Mouse (Mus musculus): Measurements from ENCODE around the gene Efcab1. TPM values are rescaled to one million over a fixed set of nuclear protein-coding genes. Genes with fewer than 3 reads are reported as not detected.
"Not testable (repeated sequence)": the region's sequence is repeated elsewhere in the genome, so short reads cannot be mapped to it uniquely, and the experiment has no call there.

The Efcab1 gene
- 5.4 and 5.8 TPM in 2 replicates for polyA plus RNA-seq (2014; fragmentation: Nextera tagmentation; extraction: Ambion mirVana)

DNA sequence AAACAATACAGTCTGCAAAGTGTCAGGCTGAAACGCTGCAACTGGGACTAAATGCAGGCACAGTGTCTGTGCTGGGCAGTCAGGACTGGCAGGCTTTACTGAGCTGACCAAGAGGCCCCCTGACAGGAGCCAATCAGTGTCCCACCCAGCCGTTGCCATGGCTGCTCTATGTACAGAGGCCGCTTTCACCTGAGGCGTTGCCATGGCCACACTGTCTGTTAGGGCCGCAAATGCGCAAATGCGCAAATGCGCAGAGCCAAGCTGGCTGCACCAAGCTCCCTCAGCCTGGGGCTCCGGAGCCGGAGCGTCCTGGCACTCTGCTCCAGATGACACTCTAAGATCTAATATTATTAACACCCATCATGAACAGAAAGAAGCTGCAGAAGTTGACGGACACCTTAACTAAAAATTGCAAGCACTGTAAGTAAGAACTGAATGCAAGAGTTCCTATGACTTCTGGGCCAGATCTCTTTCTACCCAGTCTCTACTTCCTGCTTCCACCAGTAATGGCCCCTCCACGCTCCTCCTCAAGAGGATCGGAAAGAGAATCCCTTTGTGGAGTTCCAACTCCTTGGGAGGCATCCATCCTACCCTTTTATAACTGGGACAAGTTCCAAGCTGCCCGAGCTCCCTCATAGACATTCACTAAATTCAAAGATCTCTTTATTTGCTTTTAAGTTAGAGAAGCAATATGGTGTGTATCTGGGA is at the start of gene Efcab1:
Gene Efcab1, plus strand, starts transcription at position 214 of the 708 bp plus-strand sequence.
- 14% methylated on average over 15 of the region's 15 CpGs for WGBS
- no peaks in the 10 kb centered on the region for H3K27me3 ChIP-seq (ENCODE audit: control insufficient read depth, insufficient read depth, low read length)
- peak within 1 kb of the TSS; percentile 18; the same call in 1 of the 2 replicates for H3K4me3 ChIP-seq (ENCODE audit: low read depth, low read length)
- H3K27ac ChIP-seq (ENCODE audit: low read depth, low read length): no peak within 1 kb of the TSS
- no peaks in the 10 kb centered on the region for H3K9me3 ChIP-seq (ENCODE audit: control insufficient read depth, low read length)
- H3K4me2 ChIP-seq (ENCODE audit: low read depth): peak within 1 kb of the TSS; percentile 38
- DNase-seq (ENCODE audit: low spot score) (peak; percentile 64), ATAC-seq (ENCODE audit: insufficient read depth, low FRiP score, low TSS enrichment) (peak; percentile 100)
- H3K4me1 ChIP-seq (ENCODE audit: control insufficient read depth, insufficient read depth, low read length): 0 out of 2 replicates have a peak, but pooled peaks cover 3% of the 10 kb centered on the region
- no peaks in the 10 kb centered on the region for H3K36me3 ChIP-seq (ENCODE audit: control insufficient read depth, insufficient read depth, low read length)
- no peak within 1 kb of the TSS for H3K9ac ChIP-seq (ENCODE audit: low read length)

DNA sequence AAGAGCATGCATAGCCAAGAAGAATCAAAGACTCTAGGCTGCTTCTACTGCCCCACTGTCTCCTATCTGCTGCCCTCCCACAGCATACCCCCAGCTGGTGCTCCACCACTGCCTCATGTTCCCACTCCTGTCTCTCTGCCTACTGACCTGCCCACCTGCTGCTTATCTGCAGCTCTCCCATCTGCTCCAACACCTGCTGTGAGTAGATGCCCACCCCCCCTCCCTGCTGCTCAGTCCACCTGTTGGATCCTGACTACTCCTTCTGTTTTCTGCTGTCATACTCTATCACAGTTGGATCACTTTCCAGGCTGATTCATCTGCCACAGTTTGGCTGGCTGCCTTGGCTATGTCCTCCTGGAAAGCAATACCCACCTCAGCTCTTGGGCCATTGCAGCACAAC is 47.0 kb upstream of the Efcab1 start:
- no peaks in the 10 kb centered on the region for H3K9me3 ChIP-seq (ENCODE audit: control insufficient read depth, low read length)
- no peak overlapping the region for H3K9ac ChIP-seq (ENCODE audit: low read length)
- ATAC-seq (ENCODE audit: insufficient read depth, low FRiP score, low TSS enrichment): no peak
- no peak overlapping the region for H3K27ac ChIP-seq (ENCODE audit: low read depth, low read length)
- no peak for DNase-seq (ENCODE audit: low spot score)
- no peak overlapping the region for H3K4me2 ChIP-seq (ENCODE audit: low read depth)
- no peak overlapping the region for H3K4me3 ChIP-seq (ENCODE audit: low read depth, low read length)
- H3K27me3 ChIP-seq (ENCODE audit: control insufficient read depth, insufficient read depth, low read length): no peaks in the 10 kb centered on the region
- H3K36me3 ChIP-seq (ENCODE audit: control insufficient read depth, insufficient read depth, low read length): no peaks in the 10 kb centered on the region
- H3K4me1 ChIP-seq (ENCODE audit: control insufficient read depth, insufficient read depth, low read length): no peaks in the 10 kb centered on the region

DNA sequence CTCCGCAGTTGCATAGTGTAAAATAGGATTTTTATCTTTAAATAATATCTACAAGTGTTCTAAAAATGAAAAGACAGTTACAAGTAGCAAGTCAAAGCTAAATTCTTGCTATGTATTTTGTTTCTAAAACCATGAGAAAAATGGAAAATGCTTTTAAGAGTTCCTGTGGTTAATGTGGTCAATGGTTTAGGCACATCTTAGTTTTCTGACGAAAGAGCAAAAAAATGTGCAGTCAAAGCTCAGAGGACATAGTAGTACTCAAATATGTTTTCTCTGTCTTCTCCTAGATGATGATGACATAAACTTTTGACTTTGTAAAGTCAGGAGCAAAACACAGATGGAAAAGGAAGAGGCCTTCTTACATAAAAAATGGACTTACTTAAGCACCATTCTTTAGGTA is 21.5 kb upstream of the Efcab1 start:
- Histone ChIP-seq H3K27me3 (ENCODE audit: control insufficient read depth, insufficient read depth, low read length) (no peaks in the 10 kb centered on the region), H3K36me3 (ENCODE audit: control insufficient read depth, insufficient read depth, low read length) (no peaks in the 10 kb centered on the region), H3K9ac (ENCODE audit: low read length) (no peak overlapping the region), H3K9me3 (ENCODE audit: control insufficient read depth, low read length) (no peaks in the 10 kb centered on the region), H3K4me1 (ENCODE audit: control insufficient read depth, insufficient read depth, low read length) (no peaks in the 10 kb centered on the region), H3K27ac (ENCODE audit: low read depth, low read length) (no peak overlapping the region), H3K4me2 (ENCODE audit: low read depth) (no peak overlapping the region), H3K4me3 (ENCODE audit: low read depth, low read length) (no peak overlapping the region)
- WGBS: 91% methylated on average over 2 of the region's 2 CpGs
- DNase-seq (ENCODE audit: low spot score): no peak
- ATAC-seq (ENCODE audit: insufficient read depth, low FRiP score, low TSS enrichment): no peak

DNA sequence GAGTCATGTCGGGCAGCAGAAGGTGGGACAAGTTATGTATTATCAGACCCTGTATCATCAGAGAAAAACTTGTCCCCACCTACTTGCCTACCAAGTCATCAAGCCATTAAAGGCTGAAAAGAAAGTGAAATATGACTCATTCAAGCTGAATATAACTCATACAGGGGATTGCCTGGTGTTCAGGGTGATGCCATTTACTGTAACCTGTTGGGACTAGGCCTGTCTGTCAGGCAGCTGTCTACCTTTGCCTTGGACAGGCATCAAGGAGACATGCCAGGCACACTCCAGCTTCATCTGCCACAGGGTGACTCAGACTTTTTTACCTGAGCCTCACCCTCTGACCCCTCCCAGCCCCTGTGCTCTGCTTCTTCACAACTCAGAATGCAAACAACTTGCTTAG is 21.0 kb upstream of the Efcab1 start:
- Histone ChIP-seq H3K4me3 (ENCODE audit: low read depth, low read length) (no peak overlapping the region), H3K27me3 (ENCODE audit: control insufficient read depth, insufficient read depth, low read length) (no peaks in the 10 kb centered on the region), H3K9me3 (ENCODE audit: control insufficient read depth, low read length) (no peaks in the 10 kb centered on the region), H3K4me1 (ENCODE audit: control insufficient read depth, insufficient read depth, low read length) (no peaks in the 10 kb centered on the region), H3K9ac (ENCODE audit: low read length) (no peak overlapping the region), H3K36me3 (ENCODE audit: control insufficient read depth, insufficient read depth, low read length) (no peaks in the 10 kb centered on the region), H3K27ac (ENCODE audit: low read depth, low read length) (no peak overlapping the region), H3K4me2 (ENCODE audit: low read depth) (no peak overlapping the region)
- DNase-seq (ENCODE audit: low spot score): no peak
- no peak for ATAC-seq (ENCODE audit: insufficient read depth, low FRiP score, low TSS enrichment)
- 81% methylated on average over 1 of the region's 1 CpGs for WGBS

DNA sequence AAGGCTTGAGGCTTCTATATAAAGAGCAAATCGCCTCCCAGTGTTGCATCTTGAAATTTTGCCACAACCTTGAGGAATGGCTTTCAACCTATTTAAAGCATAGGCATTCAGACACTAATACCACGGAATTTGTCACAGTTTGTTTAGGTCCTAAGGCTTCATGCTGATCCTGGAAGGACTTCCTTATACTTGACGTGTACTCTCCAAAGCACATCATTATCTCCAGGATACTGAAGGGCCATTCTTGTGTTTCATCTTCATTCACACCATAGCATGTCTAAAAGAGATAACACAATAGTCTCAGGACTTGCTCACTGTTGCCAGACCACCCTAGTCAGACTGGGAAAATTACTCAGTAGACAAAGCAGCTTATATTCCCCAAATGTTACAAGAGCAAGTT is 13.9 kb upstream of the Efcab1 start:
- Histone ChIP-seq H3K4me1 (ENCODE audit: control insufficient read depth, insufficient read depth, low read length) (no peaks in the 10 kb centered on the region), H3K9ac (ENCODE audit: low read length) (no peak overlapping the region), H3K4me3 (ENCODE audit: low read depth, low read length) (no peak overlapping the region), H3K27ac (ENCODE audit: low read depth, low read length) (no peak overlapping the region), H3K36me3 (ENCODE audit: control insufficient read depth, insufficient read depth, low read length) (no peaks in the 10 kb centered on the region), H3K4me2 (ENCODE audit: low read depth) (no peak overlapping the region), H3K27me3 (ENCODE audit: control insufficient read depth, insufficient read depth, low read length) (no peaks in the 10 kb centered on the region), H3K9me3 (ENCODE audit: control insufficient read depth, low read length) (no peaks in the 10 kb centered on the region)
- WGBS: 68% methylated on average over 3 of the region's 3 CpGs
- no peak for DNase-seq (ENCODE audit: low spot score)
- no peak for ATAC-seq (ENCODE audit: insufficient read depth, low FRiP score, low TSS enrichment)

DNA sequence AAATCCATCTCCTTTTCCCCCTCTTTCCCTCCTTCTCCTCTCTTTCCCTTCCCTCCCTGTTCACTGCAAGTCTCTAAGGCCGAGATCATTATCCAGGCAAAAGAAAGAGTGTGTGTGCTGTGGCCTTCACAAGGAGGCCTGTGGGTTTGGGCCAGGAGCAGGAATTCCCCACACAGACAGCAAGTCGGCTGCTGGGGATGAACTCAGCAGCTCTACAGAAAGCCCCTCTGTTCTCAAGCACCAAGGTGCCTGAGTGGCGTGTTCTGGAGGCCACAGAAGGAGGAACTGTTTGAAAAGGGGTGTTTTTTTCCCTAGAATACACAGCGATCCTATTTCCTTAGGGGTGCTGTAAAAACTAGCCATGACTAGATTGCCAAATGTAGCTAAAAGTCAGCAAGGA is 12.5 kb upstream of the Efcab1 start:
- no peaks in the 10 kb centered on the region for H3K4me1 ChIP-seq (ENCODE audit: control insufficient read depth, insufficient read depth, low read length)
- ATAC-seq (ENCODE audit: insufficient read depth, low FRiP score, low TSS enrichment) (no peak), DNase-seq (ENCODE audit: low spot score) (no peak)
- no peak overlapping the region for H3K27ac ChIP-seq (ENCODE audit: low read depth, low read length)
- H3K4me2 ChIP-seq (ENCODE audit: low read depth): no peak overlapping the region
- no peak overlapping the region for H3K4me3 ChIP-seq (ENCODE audit: low read depth, low read length)
- 62% methylated on average over 4 of the region's 4 CpGs for WGBS
- H3K9ac ChIP-seq (ENCODE audit: low read length): no peak overlapping the region
- H3K36me3 ChIP-seq (ENCODE audit: control insufficient read depth, insufficient read depth, low read length): no peaks in the 10 kb centered on the region
- no peaks in the 10 kb centered on the region for H3K27me3 ChIP-seq (ENCODE audit: control insufficient read depth, insufficient read depth, low read length)
- no peaks in the 10 kb centered on the region for H3K9me3 ChIP-seq (ENCODE audit: control insufficient read depth, low read length)

DNA sequence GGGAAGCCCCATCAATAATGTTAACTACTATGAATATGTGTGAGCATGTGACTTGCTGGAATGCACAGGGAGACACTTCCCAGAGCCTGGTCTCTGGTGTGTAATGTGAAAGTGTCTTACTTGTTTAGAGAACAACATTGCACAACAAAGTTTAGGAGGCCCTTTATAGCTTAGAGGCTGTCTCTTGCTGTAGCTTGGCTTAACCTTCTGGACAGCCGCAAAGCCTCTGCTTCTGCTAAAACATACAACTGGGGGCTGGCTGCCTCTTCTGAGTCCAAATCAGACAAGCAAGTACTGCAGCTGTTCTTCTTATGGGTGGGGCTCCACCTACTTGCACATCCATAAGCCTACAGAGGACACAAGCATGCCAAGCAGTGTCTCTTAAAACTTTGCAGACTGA is 11.7 kb upstream of the Efcab1 start:
- Histone ChIP-seq H3K4me1 (ENCODE audit: control insufficient read depth, insufficient read depth, low read length) (no peaks in the 10 kb centered on the region), H3K36me3 (ENCODE audit: control insufficient read depth, insufficient read depth, low read length) (no peaks in the 10 kb centered on the region), H3K27ac (ENCODE audit: low read depth, low read length) (no peak overlapping the region), H3K9ac (ENCODE audit: low read length) (no peak overlapping the region), H3K27me3 (ENCODE audit: control insufficient read depth, insufficient read depth, low read length) (no peaks in the 10 kb centered on the region), H3K9me3 (ENCODE audit: control insufficient read depth, low read length) (no peaks in the 10 kb centered on the region), H3K4me3 (ENCODE audit: low read depth, low read length) (no peak overlapping the region), H3K4me2 (ENCODE audit: low read depth) (no peak overlapping the region)
- 86% methylated on average over 1 of the region's 1 CpGs for WGBS
- DNase-seq (ENCODE audit: low spot score) (no peak), ATAC-seq (ENCODE audit: insufficient read depth, low FRiP score, low TSS enrichment) (no peak)

DNA sequence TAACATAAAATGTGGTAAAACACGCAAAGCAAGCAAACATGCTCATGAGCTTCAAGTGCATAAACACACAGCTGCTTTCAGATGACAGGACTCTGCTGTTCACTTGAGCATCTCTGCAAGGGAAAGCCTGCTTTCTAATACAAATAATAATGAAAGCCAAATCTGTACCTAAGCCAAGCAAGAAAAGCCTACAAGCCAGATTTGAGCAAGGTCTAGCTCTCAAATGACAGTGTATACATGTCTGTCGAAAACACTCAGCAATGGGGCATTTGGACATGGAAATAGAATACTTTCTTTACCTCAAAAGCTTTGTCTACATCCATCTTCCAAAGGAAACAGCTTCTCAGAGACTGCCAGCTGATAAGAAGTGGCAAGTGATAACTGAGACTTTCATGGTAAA is 10.9 kb upstream of the Efcab1 start:
- H3K4me3 ChIP-seq (ENCODE audit: low read depth, low read length): no peak overlapping the region
- H3K4me1 ChIP-seq (ENCODE audit: control insufficient read depth, insufficient read depth, low read length): no peaks in the 10 kb centered on the region
- H3K9me3 ChIP-seq (ENCODE audit: control insufficient read depth, low read length): no peaks in the 10 kb centered on the region
- WGBS: 87% methylated on average over 2 of the region's 2 CpGs
- no peak overlapping the region for H3K9ac ChIP-seq (ENCODE audit: low read length)
- no peaks in the 10 kb centered on the region for H3K36me3 ChIP-seq (ENCODE audit: control insufficient read depth, insufficient read depth, low read length)
- no peak overlapping the region for H3K27ac ChIP-seq (ENCODE audit: low read depth, low read length)
- no peaks in the 10 kb centered on the region for H3K27me3 ChIP-seq (ENCODE audit: control insufficient read depth, insufficient read depth, low read length)
- no peak overlapping the region for H3K4me2 ChIP-seq (ENCODE audit: low read depth)
- ATAC-seq (ENCODE audit: insufficient read depth, low FRiP score, low TSS enrichment) (no peak), DNase-seq (ENCODE audit: low spot score) (no peak)

DNA sequence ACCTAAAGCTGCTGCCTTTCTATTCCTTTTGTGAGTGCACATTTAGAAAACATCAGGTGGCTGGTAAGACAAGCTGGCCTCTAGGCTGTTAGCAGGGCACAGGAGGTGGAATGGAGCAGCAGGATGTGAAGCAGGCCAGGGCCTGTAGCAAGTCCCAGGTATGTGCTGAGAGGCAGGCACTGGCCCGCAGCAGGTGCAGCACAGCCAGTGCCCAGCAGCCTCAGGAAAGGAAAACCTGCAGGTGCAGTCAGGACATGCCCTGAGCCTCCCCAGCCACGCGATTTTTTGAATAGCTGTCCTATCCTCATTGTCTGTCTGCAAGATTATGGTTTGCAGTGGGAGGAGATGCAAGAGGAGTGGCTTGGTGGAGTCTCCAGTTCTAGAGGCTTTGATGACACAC is 24.3 kb downstream of the Efcab1 start:
- H3K4me3 ChIP-seq (ENCODE audit: low read depth, low read length); H3K4me1 ChIP-seq (ENCODE audit: control insufficient read depth, insufficient read depth, low read length); H3K27me3 ChIP-seq (ENCODE audit: control insufficient read depth, insufficient read depth, low read length); H3K36me3 ChIP-seq (ENCODE audit: control insufficient read depth, insufficient read depth, low read length); H3K4me2 ChIP-seq (ENCODE audit: low read depth); H3K27ac ChIP-seq (ENCODE audit: low read depth, low read length); H3K9ac ChIP-seq (ENCODE audit: low read length); H3K9me3 ChIP-seq (ENCODE audit: control insufficient read depth, low read length); ATAC-seq (ENCODE audit: insufficient read depth, low FRiP score, low TSS enrichment); DNase-seq (ENCODE audit: low spot score): not testable (repeated sequence)
- WGBS: 61% methylated on average over 3 of the region's 3 CpGs
